Mouse (Mus musculus): ENCODE results near the gene Slco2a1.

DNA sequence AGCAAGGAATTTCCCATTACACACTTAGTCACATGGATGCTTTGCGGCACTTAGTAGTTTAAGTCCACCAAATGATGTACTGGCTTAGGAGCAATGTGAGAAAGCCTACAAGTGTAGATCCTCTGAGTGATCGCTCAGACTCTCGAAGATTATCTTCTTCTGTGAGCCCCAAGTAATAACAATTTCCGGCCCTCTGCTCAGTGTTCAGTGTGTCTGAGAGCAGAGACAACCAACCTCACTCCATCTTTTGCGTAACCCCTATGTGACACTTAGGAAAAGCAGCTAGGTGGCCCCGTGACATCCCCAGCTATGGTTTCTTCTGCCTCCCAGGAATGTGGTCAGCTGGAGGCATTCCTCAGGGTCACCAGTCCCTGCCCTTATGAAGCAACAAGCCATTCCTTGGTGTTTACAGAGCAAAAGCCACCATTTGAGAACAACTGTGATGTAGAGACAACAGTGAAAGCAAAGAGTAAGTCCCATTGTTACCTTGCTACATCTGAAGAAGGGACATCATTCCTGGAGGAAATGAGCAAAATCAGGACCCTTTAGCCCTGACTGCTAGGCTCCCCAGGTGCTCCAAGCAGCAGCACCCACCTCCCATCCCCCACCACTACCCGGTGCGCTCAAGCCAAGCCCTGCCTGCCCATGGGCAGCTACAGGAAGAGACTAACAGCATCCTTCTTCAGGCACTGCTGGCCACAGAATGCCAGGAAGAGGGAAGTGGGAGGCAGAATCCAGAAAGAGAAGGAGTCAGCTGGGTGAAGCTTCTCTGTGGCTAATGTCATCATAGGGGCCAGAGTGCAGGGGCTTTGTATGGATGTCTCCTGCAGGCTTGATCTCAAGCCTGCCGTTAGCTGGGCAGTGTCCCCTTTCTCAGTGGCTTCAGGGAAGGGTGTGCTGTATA lies 37.2 kb upstream of the Slco2a1 start:
- no peak for TF ChIP-seq CTCF (IDR thresholded peaks at IDR 0.05; ENCODE audit: insufficient read depth, low read length)
- TF ChIP-seq POLR2A (IDR thresholded peaks at IDR 0.05; ENCODE audit: borderline replicate concordance, extremely low read depth, low read depth, low read length): no peak

All from lung, adult 2 months (tissue).